Mouse (Mus musculus) lung, adult 2 months (tissue): ENCODE data around the gene Guca1a.

Experiments
- CTCF ChIP-seq: fragments of 200-500 bp; IDR thresholded peaks from 2 replicates; pipeline ENCODE4 v1.5.1; 2011; ENCODE audit warnings: mild to moderate bottlenecking, low read length, control low read depth; ENCODE audit not compliant: insufficient read depth
- POLR2A ChIP-seq: fragments of 200-500 bp; IDR thresholded peaks from 2 replicates; pipeline ENCODE4 v1.6.1; 2011; ENCODE audit warnings: low read depth, mild to moderate bottlenecking, control low read depth, low read length, borderline replicate concordance; ENCODE audit errors: extremely low read depth

- TF ChIP-seq POLR2A (no peak), CTCF (no peak)
Measured at GRCm38 (mm10) chr17:47376779-47377280, 23.6 kb downstream of the Guca1a start.
